Mouse (Mus musculus): ENCODE measurements around the gene Psd. TPM values are rescaled to one million over a fixed set of nuclear protein-coding genes. Genes with fewer than 3 reads are reported as not detected.

Gene Psd
- total RNA-seq, 1 experiment from 2014 or later: 2.2 TPM

- ATAC-seq (ENCODE audit: extremely low read depth, insufficient number of reproducible peaks, low FRiP score, poor library complexity, severe bottlenecking): no peak
Observed at GRCm38 (mm10) chr19:46286047-46286446, 40.9 kb downstream of the Psd start.

GRCm38 (mm10) chr19:46285631-46286030 is 41.3 kb downstream of the Psd start:
- no peak for ATAC-seq (ENCODE audit: extremely low read depth, insufficient number of reproducible peaks, low FRiP score, poor library complexity, severe bottlenecking)

GRCm38 (mm10) chr19:46284686-46285085 is 42.3 kb downstream of the Psd start:
- ATAC-seq (ENCODE audit: extremely low read depth, insufficient number of reproducible peaks, low FRiP score, poor library complexity, severe bottlenecking): no peak

- no peak for ATAC-seq (ENCODE audit: extremely low read depth, insufficient number of reproducible peaks, low FRiP score, poor library complexity, severe bottlenecking)
Observed at GRCm38 (mm10) chr19:46282081-46282849, 44.7 kb downstream of the Psd start.

- ATAC-seq (ENCODE audit: extremely low read depth, insufficient number of reproducible peaks, low FRiP score, poor library complexity, severe bottlenecking): no peak
Observed at GRCm38 (mm10) chr19:46275307-46275706, 51.6 kb downstream of the Psd start.

- ATAC-seq (ENCODE audit: extremely low read depth, insufficient number of reproducible peaks, low FRiP score, poor library complexity, severe bottlenecking): no peak
Observed at GRCm38 (mm10) chr19:46264762-46265161, 62.2 kb downstream of the Psd start.

Other genes starting within 250 kb of the Psd start
- gene Elovl3, start 195.3 kb downstream of the Psd start, total RNA-seq (2017): not detected in 2 replicates
- gene Pitx3, start 178.8 kb downstream of the Psd start, total RNA-seq (2017): not detected in 2 replicates
- 63.4 and 84.7 TPM in 2 replicates for gene Gbf1, start 174.6 kb downstream of the Psd start, total RNA-seq (2017)
- 84.7 and 87.8 TPM in 2 replicates for gene Nfkb2, start 22.8 kb downstream of the Psd start, total RNA-seq (2017)
- 1.8 and 3.1 TPM in 2 replicates for gene Fbxl15, start 1.0 kb upstream of the Psd start, total RNA-seq (2017)
- 32.4 and 53.2 TPM in 2 replicates for gene Cuedc2, start 11.5 kb upstream of the Psd start, total RNA-seq (2017)
- gene Mfsd13a, start 14.0 kb upstream of the Psd start, total RNA-seq (2017): 0.37 TPM in 1 of 2 replicates, not detected in the other
- gene 2310034G01Rik, start 23.1 kb upstream of the Psd start, total RNA-seq (2017): not detected in 2 replicates
- 105 and 111 TPM in 2 replicates for gene Actr1a, start 68.6 kb upstream of the Psd start, total RNA-seq (2017)
- 19.6 and 21.3 TPM in 2 replicates for gene Sufu, start 69.7 kb upstream of the Psd start, total RNA-seq (2017)
- gene Trim8, start 174.5 kb upstream of the Psd start, total RNA-seq (2017): 36.7 and 47.5 TPM in 2 replicates
- gene Arl3, start 246.0 kb upstream of the Psd start, total RNA-seq (2017): 26.3 and 31.1 TPM in 2 replicates
- 20.3 and 21.1 TPM in 2 replicates for gene Sfxn2, start 246.2 kb upstream of the Psd start, total RNA-seq (2017)

Data from neutrophil, adult 5-6 weeks (primary cell).